Mouse (Mus musculus): ENCODE measurements around the gene B3glct. TPM values are rescaled to one million over a fixed set of nuclear protein-coding genes. Genes with fewer than 3 reads are reported as not detected.

Gene B3glct
- polyA plus RNA-seq, 1 experiment: 28.9 TPM

DNA sequence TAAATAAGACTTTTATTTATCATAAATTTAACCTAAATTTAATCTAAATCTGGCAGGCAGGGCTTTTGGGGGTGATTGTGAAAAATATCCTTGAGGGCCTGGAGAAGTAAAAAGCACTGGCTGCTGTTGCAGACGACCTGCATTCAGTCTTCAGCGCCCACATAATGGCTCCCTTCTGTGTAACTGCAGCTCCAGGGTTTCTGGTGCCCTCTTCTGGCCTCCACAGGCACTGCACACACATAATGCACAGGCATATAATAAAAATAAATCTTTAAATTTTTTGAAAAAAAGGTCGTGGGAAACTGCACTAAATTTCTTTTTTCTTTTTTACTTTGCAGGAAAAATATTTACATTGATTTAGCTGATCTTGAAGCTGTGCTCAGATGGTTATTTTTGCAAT, 62.7 kb downstream of the B3glct start:
- TF ChIP-seq POLR2A (IDR thresholded peaks at IDR 0.05; ENCODE audit: low read depth, low read length) (no peak), CTCF (IDR thresholded peaks at IDR 0.05; ENCODE audit: borderline replicate concordance, insufficient read depth, low read length) (no peak)
- H3K27ac ChIP-seq (ENCODE audit: insufficient read depth, low read length): no peak overlapping the region
- H3K4me1 ChIP-seq (ENCODE audit: control insufficient read depth, insufficient read depth, low read length): no peaks in the 10 kb centered on the region
- no peak overlapping the region for H3K4me3 ChIP-seq (ENCODE audit: insufficient read depth, low read length)

GRCm38 (mm10) chr5:149742286-149742685, 64.3 kb downstream of the B3glct start:
- no peaks in the 10 kb centered on the region for H3K4me1 ChIP-seq (ENCODE audit: control insufficient read depth, insufficient read depth, low read length)
- TF ChIP-seq CTCF (IDR thresholded peaks at IDR 0.05; ENCODE audit: borderline replicate concordance, insufficient read depth, low read length): no peak
- no peak for TF ChIP-seq POLR2A (IDR thresholded peaks at IDR 0.05; ENCODE audit: low read depth, low read length)
- H3K4me3 ChIP-seq (ENCODE audit: insufficient read depth, low read length): no peak overlapping the region
- H3K27ac ChIP-seq (ENCODE audit: insufficient read depth, low read length): no peak overlapping the region

DNA sequence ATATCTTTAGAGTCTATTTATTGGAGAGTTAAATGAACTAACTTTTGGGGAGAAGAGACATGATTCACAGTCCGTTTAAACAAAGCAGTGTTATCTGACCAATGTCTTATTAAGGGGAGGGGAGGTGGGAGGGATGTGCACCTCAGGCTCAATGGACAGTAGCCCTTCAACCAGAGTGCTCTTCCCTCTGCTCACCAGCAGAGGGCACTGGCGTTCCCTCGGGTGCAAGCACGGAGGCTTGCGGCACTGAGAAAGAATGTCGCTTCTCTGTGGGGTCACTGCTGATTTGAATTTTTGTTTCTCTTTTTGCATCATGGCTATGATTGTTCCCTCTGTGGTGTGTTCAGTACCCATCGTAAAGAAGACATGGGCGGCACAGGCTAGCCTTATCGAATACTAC, 67.0 kb downstream of the B3glct start:
- Histone ChIP-seq H3K27ac (ENCODE audit: insufficient read depth, low read length) (no peak overlapping the region), H3K4me3 (ENCODE audit: insufficient read depth, low read length) (no peak overlapping the region), H3K4me1 (ENCODE audit: control insufficient read depth, insufficient read depth, low read length) (no peaks in the 10 kb centered on the region)
- TF ChIP-seq CTCF (IDR thresholded peaks at IDR 0.05; ENCODE audit: borderline replicate concordance, insufficient read depth, low read length) (peak; percentile 53; the same call in 1 of the 2 replicates), POLR2A (IDR thresholded peaks at IDR 0.05; ENCODE audit: low read depth, low read length) (no peak)

DNA sequence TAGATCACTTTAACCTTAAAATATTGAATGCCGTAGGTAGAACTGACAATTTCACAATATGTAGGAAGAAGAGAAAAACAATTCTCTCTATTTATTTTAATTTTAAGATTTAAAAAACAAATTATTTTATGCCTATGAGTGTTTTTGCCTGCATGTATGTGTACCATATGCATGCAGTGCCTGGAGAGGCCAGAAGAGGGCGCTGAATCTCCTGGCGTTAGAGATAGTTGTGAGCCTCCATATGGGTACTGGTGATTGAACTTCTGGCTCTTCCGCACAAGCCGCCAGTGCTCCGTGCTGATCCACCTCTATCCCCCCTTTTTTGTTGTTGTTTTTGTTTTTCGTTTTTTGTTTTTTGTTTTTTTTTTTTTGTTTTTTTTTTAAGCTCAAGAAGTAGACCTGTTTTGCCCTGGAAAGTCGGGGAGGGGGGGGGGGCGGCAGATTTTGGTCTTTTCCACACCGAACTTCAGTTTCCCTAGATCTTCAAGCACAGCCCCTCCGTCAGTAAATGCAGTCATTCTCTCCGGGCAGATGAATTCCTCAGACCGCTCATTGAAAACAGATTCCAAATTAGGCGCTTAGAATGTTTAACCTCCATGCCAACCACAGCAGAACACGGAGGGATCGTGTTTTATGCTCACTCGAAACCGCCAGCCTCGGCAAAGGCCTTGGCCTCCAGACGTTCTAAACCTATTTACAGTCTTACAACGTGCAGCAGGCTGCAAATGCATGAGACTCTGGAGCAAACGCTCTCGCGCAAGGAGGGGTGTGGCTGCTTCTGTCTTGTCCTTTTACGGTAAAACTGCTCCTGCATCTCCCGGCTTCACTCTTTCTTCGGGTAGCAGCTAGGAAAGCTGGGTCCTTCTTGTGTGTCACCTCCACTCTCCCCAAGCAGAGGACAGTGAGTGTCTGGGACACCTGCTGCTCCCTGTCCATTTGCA, 70.9 kb downstream of the B3glct start:
- no peak for TF ChIP-seq POLR2A (IDR thresholded peaks at IDR 0.05; ENCODE audit: low read depth, low read length)
- TF ChIP-seq CTCF (IDR thresholded peaks at IDR 0.05; ENCODE audit: borderline replicate concordance, insufficient read depth, low read length): no peak
- Histone ChIP-seq H3K4me1 (ENCODE audit: control insufficient read depth, insufficient read depth, low read length) (no peaks in the 10 kb centered on the region), H3K27ac (ENCODE audit: insufficient read depth, low read length) (no peak overlapping the region), H3K4me3 (ENCODE audit: insufficient read depth, low read length) (no peak overlapping the region)

- H3K4me1 ChIP-seq (ENCODE audit: control insufficient read depth, insufficient read depth, low read length): no peaks in the 10 kb centered on the region
- TF ChIP-seq POLR2A (IDR thresholded peaks at IDR 0.05; ENCODE audit: low read depth, low read length) (no peak), CTCF (IDR thresholded peaks at IDR 0.05; ENCODE audit: borderline replicate concordance, insufficient read depth, low read length) (no peak)
- no peak overlapping the region for H3K4me3 ChIP-seq (ENCODE audit: insufficient read depth, low read length)
- no peak overlapping the region for H3K27ac ChIP-seq (ENCODE audit: insufficient read depth, low read length)
These were observed 73.8 kb downstream of the B3glct start for GRCm38 (mm10) chr5:149751861-149752260.

DNA sequence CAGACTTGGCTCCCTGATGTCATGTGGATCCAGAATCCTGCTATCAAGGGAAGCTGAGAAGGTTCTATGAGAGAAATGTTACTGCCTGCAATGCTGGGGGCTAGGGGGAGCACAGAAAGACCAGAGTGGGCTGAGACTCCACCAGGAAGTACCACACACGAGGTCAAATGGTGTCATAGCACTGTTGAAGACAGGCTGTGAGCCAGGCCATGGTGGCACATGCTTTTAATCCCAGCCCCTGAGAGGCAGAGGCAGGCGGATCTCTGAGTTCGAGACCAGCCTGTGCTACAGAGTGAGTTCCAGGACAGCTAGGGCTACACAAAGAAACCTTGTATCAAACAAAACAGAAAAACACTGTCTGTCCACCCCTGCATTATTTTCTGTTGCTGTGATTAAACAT, 75.0 kb downstream of the B3glct start:
- Histone ChIP-seq H3K4me1 (ENCODE audit: control insufficient read depth, insufficient read depth, low read length) (no peaks in the 10 kb centered on the region), H3K4me3 (ENCODE audit: insufficient read depth, low read length) (no peak overlapping the region), H3K27ac (ENCODE audit: insufficient read depth, low read length) (no peak overlapping the region)
- TF ChIP-seq CTCF (IDR thresholded peaks at IDR 0.05; ENCODE audit: borderline replicate concordance, insufficient read depth, low read length) (no peak), POLR2A (IDR thresholded peaks at IDR 0.05; ENCODE audit: low read depth, low read length) (no peak)

DNA sequence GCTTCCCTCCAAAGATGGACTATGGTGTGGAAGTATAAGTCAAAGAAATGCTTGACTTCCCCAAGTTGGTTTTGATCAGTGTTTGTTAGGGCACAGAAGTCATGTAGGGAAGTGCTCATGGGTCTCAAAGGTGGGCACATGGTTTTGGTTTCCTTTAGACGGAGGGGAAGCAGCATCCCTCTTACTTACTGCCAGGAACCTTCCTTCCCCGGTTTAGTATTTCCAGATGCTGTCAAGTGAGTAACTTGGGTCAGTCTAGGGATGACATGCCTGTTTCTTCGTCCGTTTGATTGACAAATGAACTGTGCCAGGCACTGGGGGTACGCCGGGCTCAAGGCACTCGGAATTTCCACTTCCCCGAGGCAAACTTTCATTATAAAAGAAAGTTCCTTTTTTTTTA, 89.1 kb downstream of the B3glct start:
- Histone ChIP-seq H3K4me3 (ENCODE audit: insufficient read depth, low read length) (no peak overlapping the region), H3K27ac (ENCODE audit: insufficient read depth, low read length) (no peak overlapping the region), H3K4me1 (ENCODE audit: control insufficient read depth, insufficient read depth, low read length) (peaks cover 4% of the 10 kb centered on the region; the same call in 1 of the 2 replicates)
- TF ChIP-seq CTCF (IDR thresholded peaks at IDR 0.05; ENCODE audit: borderline replicate concordance, insufficient read depth, low read length): no peak
- no peak for TF ChIP-seq POLR2A (IDR thresholded peaks at IDR 0.05; ENCODE audit: low read depth, low read length)

- Histone ChIP-seq H3K27ac (ENCODE audit: insufficient read depth, low read length) (no peak overlapping the region), H3K4me1 (ENCODE audit: control insufficient read depth, insufficient read depth, low read length) (peaks cover 4% of the 10 kb centered on the region; the same call in 1 of the 2 replicates), H3K4me3 (ENCODE audit: insufficient read depth, low read length) (no peak overlapping the region)
- no peak for TF ChIP-seq POLR2A (IDR thresholded peaks at IDR 0.05; ENCODE audit: low read depth, low read length)
- TF ChIP-seq CTCF (IDR thresholded peaks at IDR 0.05; ENCODE audit: borderline replicate concordance, insufficient read depth, low read length): no peak
These were observed 89.7 kb downstream of the B3glct start for GRCm38 (mm10) chr5:149767651-149768301.

DNA sequence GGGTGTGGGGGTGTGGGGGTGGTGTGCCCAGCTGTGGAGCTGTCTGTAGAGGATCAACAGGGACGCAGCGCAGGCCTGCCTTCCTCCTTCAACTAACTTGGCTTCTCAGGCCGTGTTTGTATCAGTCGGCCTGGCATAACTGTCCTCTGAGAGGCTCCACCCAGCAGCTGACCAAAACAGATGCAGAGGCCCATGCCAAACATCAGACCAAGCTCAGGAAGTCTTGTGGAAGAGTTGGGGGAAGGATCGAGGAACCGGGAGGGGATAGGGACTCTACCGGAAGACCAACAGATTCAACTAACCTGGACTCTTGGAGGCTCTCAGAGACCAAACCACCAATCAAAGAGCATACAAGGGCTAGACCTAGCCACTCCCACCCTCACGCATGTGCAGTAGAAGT, 91.6 kb downstream of the B3glct start:
- no peak overlapping the region for H3K27ac ChIP-seq (ENCODE audit: insufficient read depth, low read length)
- no peak for TF ChIP-seq POLR2A (IDR thresholded peaks at IDR 0.05; ENCODE audit: low read depth, low read length)
- TF ChIP-seq CTCF (IDR thresholded peaks at IDR 0.05; ENCODE audit: borderline replicate concordance, insufficient read depth, low read length): no peak

GRCm38 (mm10) chr5:149776038-149776437, 98.0 kb downstream of the B3glct start:
- no peaks in the 10 kb centered on the region for H3K4me1 ChIP-seq (ENCODE audit: control insufficient read depth, insufficient read depth, low read length)
- no peak overlapping the region for H3K27ac ChIP-seq (ENCODE audit: insufficient read depth, low read length)
- no peak overlapping the region for H3K4me3 ChIP-seq (ENCODE audit: insufficient read depth, low read length)
- TF ChIP-seq CTCF (IDR thresholded peaks at IDR 0.05; ENCODE audit: borderline replicate concordance, insufficient read depth, low read length): no peak
- TF ChIP-seq POLR2A (IDR thresholded peaks at IDR 0.05; ENCODE audit: low read depth, low read length): no peak

More for the DNA sequence above, 91.6 kb downstream of the B3glct start:
- no peaks in the 10 kb centered on the region for H3K4me1 ChIP-seq (ENCODE audit: control insufficient read depth, insufficient read depth, low read length)
- H3K4me3 ChIP-seq (ENCODE audit: insufficient read depth, low read length): no peak overlapping the region
